Mouse (Mus musculus): ENCODE measurements around the gene Rela. TPM values are rescaled to one million over a fixed set of nuclear protein-coding genes. Genes with fewer than 3 reads are reported as not detected.

Gene Rela
- polyA plus RNA-seq (2017; shearing (Covaris generic)): 100 to 1,000 TPM in 2 of 3 experiments, 10 to 100 TPM in 1; 95.8 to 144 (median 126) TPM

DNA sequence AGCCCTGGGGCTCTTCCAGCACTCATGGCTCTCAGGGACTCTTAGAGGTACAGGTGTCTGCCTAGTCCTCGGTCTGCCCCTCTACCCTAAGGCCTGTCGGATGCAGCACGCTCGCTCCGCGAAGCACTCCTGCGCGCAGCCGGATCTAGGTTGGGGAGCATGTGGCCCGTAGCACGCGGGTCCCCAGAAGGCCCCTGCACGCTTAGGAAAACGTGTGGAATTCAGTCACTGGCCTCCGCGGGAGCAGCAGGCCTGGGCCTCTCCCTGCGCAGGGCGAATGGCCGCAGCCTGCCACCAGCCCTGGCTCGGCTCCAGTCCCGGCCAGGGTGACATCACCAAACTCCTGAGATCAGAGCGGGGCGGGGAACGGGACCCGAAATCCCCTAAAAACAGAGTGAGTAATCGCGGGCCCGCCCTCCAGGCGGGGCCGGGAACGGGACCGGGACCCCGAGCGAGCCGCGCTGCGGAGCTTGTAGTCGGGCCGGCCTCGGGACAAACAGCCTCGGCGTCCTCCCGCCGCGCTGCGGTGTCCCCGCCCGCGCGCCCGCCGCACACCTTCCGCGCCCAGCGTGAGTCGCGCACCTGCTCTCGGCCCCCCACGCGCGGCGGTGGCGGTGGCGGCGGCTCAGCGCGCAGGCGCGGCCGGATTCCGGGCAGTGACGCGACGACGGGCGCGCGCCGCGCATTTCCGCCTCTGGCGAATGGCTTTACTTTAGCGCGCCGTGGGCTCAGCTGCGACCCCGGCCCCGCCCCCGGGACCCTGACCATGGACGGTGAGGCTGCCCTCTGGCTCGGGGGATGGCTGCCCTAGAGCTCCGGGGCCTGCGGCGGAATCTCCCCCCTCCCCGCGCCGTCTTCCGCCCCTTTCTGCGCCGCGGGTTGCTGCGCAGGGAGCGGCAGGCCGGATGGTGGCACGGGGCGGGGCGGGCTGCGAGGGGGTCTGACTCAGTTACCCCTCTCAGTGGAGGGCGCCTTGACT, at the start of gene Rela:
Gene Rela, plus strand, starts transcription at position 415 of the 979 bp plus-strand sequence.
- ATAC-seq: peak; percentile 83

DNA sequence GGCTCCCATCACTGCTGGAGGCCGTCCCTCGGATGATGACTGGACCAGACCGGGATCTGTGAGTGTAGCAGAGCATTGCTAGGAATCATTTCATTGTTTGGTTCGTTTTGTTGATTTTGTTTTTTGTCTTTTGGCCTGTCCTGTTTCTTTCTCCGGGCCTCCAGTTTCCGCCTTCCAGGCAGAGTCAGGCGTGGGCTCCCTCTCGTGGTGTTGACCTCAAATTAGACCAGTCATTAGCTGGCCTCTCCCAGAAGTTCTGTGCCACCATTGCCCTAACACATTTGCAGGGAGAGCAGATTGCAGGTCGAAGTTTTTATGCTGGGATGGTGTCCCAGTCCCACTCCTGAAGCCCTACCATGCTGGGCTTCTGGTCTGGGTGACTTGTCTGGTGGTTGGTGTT, 48.1 kb upstream of the Rela start:
- ATAC-seq: no peak

DNA sequence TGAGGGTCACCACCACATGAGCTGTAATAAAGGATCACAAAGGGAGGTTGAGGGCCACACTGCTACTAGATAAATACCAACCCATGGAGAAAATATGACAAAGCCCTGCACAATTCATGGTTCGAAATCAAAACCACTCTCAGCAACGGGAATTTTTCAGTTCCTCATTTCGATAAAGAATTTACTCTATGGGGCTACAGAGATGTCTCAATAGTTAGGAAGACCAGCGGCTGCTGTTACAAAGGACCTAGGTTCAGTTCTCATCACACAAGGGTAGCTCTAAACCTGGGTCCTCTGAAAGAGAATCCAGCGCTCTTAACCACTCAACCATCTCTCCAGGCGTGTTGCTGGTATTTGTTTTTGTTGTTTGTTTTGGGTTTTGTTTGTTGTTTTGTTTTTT, 45.4 kb upstream of the Rela start:
- no peak for ATAC-seq

DNA sequence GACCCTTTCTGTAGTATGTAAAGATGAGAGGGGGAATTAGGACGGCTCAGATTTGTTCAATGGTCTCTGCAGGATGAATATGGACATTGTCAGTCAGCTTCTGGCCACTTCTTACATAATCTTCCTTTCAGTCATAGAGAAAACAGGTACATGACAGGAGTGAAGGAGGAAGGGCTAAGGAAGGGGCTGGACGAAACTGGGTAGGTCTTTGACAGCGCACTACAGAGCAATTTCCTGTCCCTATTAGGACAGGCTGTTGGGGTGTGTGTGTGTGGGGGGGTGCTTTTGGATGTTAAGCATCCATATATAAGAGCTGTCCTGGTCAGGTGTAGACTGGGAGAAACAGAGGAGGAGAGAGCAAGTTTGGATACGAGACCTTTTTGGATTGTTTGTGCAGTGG, 38.1 kb upstream of the Rela start:
- ATAC-seq: no peak

DNA sequence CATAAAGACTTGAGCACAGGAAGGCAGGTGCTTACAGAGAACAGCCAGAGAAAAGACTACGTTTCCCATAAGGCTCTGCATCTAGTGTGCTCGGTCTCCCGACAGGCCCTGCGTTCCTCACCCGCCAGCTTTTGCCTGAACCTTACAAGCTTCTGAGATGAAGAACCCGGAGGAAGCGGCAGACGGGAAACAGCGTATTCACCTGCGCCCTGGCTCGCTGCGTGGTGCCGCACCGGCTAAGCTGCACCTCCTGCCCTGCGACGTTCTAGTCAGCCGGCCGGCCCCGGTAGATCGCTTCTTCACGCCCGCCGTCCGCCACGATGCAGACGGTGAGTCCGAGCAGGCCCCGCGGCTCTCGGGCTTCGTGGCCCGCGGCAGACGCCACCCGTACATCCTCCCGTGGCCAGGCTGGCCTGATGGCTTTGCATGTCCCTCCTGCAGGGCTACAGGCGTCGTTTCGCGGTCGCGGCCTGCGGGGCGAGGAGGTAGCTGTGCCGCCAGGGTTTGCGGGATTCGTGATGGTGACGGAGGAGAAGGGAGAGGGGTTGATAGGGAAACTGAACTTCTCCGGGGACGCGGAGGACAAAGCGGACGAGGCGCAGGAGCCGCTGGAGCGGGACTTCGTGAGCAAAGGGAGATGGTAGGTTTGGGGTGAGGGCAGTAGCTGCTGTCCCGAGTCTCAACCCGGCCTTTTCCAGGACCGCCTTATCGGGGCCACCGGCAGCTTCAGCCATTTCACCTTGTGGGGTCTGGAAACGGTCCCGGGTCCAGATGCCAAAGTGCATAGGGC, 35.3 kb upstream of the Rela start, which contains the start of gene Rnaseh2c:
Gene Rnaseh2c, plus strand, starts transcription at position 122 of the 790 bp plus-strand sequence.
- ATAC-seq: peak; percentile 99

DNA sequence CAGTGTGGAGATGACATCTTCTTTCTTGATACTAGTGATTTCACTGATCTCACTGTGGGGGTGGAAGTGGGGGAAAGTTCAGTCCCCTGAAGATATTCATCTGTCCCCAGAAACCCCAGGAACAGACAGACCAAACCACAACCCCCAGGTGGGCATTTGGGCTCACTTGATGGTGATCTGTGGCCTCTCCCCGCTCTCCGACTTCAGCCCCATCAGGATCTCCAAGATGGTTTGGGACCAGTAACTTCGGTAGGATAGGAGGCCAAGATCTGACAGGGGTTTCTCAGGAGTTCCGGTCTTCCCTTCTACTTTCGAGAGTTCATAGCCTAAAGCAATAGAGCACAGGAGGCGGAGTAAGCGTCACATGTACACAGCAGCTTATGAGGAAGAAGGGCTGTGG, 33.6 kb upstream of the Rela start:
- no peak for ATAC-seq

DNA sequence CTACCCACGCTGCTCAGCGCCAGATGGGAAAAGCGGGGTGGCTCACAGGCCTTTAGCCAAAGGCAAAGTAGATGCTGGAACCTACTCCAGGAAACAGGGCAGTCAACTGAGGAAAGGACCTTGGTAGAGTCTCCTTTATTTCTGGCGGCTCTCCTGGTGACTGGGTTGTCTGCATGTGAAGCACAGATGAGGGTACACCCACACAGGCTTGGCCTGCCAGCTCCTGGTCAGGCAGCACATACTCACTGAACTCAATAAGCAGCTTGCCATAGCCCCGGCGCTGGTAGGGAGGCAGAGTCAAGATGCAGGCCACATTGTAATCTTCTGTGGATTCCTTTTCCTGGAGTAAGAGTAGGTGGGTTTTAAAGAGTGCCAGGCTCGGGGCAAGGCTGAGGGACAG, 32.2 kb upstream of the Rela start:
- no peak for ATAC-seq

DNA sequence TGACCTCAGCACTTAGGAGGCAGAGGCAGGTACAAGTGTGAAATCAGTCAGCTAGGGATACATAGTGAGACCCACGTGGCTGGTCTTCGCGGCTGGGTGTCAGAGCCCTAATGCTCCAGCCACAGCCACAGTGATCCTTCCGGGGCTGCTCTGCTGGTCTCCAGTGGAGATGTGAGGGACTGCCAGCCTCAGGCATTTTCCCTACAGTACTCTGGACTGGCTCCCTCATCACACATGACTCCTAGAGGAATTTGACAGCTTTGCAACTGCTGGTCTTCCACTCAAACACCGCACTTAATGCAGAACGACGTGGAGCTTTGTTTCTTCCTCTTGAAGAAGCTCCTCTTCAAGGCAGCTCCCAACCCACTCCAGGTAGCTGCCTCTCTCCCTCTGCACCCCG, 31.1 kb upstream of the Rela start:
- ATAC-seq: no peak

DNA sequence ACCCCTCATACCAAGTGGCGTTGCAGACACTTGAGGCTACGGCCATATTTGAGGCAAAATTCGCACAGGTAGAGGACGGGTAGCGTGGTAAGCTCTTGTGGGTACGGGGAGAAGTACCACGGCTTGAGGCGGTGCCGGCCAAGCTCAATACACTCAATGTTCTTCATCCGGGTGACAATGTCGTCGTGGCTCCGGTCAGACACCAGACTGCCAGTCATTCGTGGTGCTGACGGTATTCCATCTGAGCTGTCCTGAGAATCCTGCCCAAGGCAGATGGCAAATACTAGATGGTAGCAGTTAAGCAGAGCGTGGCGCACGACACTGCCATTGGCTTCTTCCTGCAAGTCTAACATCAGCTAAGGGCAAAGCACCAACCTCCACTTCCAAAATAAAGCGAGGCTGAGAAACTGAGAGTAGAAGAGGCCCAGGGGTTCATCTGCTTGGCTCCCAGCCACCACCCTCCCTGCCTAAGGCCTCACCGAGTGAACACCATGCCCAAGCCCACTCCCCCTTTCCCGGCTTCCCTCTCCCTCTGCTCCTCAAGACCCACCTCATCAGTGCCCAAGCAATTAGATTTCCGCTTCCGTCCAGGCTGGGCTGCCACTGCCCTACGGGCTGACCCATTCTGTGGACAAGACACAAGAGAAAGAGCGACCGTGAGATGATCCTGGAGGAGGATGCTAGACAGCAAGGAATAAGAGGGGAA, 29.4 kb upstream of the Rela start:
- ATAC-seq: no peak

DNA sequence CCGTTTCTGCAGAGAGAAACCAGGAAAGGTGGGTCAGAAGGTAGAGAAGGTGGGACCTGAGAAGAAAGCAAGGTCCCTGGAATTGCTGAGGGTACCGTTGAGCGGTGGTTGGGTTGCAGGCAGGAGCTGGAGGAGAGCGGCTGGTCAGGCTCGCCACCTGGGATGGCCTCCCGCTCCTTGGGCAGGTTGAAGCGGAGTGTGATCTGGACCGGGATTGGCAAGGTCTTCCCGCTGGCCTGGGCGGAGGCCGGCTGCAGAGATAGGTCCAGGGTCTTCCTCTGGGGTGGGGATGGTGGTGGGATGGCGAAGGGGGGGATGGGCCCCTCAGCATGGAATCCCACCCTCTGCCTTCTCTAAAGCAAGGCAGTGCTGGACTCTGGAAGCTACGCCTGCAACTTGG, 28.6 kb upstream of the Rela start:
- ATAC-seq: no peak

DNA sequence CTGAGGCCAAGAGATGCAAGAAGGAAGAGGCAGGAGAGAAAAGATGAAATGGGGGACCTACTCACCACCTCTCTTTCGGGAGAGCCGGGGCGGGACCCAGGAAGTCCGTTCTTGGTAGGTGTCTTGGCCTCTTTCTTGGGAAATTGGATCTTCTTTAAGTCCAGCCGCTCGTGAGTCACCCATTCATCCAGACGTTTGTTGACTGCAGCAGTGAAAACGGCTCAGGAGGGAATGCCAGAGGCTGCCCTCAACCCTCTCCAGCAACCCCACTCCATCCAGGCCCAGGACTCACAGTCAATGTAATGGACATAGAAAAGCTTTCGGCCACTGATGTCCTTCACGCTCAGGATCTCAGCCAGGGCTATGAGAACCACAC, 28.1 kb upstream of the Rela start:
- no peak for ATAC-seq

DNA sequence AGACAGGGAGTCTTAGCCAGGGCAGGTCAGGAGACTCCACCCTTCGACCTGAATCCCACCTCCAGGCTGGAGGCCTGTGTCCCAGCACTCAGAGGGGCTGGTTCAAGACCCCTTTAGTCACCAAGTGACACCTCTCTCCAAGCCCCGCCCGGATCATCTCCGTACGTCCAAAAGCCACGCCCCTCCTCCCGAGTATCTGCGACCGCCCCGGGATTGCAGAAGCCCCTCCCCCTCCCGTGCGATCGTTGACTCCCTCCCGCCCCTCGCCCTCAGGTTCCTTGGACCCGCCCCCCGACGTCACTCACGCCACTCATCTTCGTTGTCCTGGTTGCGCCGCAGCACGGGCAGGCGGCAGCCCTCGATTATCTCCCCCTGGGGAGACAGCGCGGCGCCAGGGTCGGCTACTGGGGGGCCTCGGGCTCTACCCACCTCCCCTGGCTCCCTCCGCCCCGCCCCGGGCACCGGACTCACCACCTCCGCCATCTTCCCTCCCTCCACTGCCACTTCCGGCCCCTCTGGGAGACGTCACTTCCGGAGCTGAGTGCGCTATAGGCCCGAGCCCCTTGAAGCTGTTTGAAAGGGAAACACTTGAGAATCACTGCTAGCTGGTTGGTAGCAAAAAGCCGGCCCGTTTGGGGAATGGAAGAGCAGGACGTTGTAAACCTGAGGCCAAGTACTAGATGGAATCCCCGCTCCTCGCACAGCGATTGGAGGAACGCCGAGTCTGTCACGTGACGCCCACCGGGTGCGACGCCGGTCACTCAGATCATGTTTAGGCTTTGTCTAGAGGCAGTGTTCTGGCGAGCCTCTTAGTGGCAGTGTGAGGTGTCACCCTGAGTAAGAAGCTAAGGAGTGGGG, 27.5 kb upstream of the Rela start, which contains the start of gene Kat5:
Gene Kat5, minus strand, starts transcription at position 691 of the 858 bp plus-strand sequence.
- ATAC-seq: peak; percentile 90

DNA sequence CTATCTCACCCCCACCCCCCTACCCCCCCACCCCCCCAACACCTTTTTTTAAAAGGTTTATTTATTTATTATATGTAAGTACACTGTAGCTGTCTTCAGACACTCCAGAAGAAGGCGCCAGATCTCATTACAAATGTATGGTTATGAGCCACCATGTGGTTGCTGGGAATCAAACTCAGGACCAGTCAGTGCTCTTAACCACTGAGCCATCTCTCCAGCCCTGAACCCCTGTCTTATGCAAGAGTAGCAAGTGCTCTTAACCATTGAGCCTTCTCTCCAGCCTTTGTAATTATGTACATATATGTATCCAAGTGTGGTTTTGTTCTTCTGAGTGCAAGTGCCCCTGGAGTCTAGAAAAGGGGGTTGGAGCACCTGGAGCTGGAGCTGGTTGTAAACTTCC, 25.3 kb upstream of the Rela start:
- no peak for ATAC-seq

DNA sequence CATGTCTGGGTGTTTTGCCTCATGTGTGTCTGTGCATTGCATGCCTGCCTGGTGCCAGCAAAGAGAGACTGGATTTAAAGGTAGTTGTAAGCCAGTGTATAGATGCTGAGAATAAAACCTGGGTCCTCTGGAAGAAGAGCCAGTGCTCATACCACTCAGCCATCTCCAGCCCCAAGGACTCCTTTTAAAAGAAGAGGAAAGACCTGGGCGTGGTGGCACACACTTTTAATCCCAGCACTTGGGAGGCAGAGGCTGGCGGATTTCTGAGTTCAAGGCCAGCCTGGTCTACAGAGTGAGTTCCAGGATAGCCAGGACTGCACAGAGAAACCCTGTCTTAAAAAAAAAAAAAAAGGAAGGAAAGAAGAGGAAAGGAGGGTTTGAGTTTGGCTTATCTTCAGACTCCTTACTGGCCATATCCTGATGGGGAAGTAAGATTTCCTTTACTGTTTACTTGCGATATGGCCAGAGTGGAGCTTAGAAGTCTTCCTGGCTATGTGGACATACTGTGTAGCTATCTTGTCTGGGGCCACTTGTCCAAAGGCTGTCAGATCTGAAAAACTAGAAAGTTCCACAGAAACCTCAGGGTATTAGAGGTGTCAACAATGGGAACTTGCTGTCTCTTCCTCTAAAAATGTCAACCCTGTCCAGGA, 24.4 kb upstream of the Rela start:
- ATAC-seq: no peak

DNA sequence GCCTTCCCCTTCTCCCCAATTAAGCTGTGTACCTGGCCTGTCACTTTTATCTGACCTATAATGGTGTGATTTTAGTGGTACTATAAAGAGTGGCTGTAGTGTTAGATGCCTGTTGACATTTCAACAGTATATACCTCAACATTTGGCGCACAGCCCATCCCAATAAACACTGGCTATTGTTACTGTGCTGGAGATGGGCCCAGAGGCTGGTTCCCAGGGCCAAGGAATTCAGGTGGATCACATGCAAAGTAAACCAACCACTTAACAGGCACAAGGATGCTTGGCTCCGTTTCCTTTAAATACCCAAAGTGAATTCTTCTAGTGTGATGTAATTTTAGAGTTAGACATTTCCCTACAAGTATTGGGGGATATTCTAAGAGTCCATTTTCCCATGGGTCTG, 22.3 kb upstream of the Rela start:
- ATAC-seq: no peak

DNA sequence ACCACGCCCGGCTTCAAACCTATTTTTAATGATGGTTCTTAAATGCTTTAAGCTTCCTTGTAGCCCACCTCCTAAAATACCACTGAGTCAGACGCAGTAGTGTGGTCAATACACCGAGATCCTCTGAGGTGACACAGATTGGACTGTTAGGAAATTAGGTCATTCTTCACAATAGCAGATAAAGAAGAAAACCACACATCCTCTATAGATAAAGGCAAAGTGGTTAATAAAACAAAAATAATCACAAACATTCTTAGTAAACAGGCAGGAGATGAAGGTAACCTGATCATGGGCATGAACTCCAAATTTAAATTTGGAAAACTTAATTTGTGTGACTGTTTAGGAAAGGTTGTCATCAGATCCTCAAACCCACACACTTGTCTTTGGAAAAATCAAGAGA, 17.3 kb upstream of the Rela start:
- no peak for ATAC-seq

DNA sequence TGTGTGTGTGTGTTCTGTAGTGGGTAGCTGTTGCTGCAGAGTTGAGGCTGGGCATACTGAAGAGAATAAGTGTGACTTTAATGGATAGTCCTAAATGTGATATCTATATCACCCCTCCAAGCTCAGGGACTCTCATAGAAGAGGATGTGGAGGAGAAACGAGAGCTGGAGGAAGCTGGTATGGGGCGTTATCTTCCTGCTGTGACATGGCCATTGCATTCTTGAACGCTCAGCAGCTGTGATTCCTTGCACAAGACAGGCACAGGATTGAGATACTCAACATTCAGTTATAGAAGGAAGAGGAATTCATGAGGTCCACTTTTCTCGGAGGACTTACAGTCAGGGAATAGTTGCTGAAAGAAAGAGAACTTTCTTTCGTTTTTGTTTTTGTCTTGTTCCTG, 15.4 kb upstream of the Rela start:
- no peak for ATAC-seq

DNA sequence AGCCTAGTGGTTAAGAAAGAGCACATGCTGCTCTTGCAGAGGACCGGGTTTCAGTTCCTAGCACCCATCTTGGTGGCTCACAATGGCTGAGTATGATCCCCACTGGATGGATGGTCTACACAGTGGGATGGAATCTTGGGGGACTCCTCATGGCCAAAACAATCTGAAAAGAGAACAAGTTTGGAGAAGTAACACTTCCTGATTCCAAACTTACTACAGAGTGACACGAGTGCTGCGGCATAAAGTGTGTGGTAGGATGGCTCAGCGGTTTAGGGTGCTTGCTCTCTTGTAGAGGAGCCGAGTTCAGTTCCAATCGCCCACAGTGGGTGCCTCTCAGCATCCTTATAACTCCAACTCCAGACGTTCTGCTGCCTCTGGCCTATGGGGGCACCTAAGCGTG, 12.0 kb upstream of the Rela start:
- ATAC-seq: no peak

DNA sequence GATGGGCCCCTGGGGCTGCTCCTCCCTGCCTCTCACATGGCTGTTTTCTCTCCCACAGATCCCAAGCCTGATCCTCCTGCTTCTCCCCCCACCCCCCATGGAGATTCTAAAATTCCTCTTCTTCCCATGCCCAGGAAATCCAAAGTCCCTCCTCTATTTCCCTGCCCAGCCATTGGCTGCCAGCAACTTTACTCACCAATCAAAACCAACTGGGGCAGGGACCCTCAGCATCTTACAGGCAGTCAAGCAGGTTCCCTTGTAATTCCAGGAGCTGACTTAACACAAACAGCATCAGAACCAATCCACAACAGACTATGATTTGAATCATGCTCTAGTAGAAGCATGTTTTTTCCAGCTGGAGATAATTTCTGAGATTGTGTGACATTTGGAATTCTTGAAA, 7.4 kb upstream of the Rela start:
- no peak for ATAC-seq

DNA sequence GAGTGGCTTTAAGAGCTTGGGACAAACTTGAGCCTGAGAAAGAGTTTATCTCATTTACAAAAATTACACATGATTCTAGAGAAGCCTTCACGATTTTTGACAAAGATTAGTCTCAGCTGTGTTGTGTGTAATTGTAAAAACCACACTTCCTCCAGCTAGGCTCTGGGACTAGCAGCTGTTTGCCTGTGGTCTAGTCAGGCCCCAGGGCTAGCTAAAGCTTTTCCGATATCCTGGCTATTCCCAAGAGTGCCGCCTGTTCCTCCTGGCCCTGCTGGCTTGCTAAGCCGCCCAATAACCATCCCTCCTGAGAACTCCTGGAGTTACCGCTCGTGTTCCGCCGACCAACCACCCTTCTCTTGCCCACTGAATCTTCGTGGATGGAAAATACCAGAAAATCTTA, 5.2 kb upstream of the Rela start:
- no peak for ATAC-seq

DNA sequence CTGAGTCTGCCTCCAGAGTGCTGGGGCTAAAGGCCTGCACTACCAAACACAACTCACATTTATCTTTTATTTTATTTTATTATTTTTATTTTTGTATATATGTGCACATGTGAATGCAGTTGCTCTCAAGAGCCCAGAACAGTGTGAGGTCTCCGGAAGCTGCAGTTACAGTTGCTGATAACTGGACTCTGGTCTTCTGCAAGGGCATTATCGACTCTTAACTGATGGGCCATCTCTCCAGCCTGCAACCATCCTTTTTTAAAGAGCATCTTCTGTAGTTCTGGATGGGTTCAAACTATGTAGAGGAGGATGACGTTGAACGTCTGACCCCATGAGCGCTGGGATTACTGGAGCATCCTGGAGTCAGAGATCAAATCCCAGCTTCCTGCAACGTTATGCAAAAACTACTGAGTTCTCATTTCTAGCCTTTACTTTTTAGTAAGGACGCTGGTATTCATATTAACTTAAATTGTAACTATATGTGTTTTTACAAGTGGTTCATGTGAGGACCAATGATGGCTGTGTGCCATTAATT, 1.2 kb upstream of the Rela start:
- ATAC-seq: no peak

Measured in inflammation-experienced regulatory T-cells, adult 6 months (primary cell).